Mouse (Mus musculus): ENCODE results near the gene Kmt2d.

The Kmt2d gene

DNA sequence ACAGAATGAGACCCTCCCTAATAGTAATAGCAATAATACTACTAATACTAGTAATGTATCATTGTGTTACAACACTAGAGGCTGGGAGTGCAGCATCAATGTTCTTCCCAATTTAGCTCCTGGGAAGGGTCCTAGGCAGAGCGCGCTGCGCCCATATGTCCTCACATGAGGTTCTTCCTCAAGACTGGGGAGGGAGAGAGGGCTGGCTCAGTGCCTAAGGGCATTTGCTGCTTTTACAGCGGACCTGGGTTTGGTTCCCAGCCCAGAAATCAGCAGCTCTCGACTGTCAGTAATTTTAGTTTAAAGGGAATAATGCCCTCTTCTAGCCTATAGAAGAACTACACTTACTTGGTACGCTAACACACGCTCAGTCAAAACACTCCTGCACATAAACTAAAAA, 16.5 kb upstream of the Kmt2d start:
- DNase-seq (ENCODE audit: low read depth, low spot score): no peak

DNA sequence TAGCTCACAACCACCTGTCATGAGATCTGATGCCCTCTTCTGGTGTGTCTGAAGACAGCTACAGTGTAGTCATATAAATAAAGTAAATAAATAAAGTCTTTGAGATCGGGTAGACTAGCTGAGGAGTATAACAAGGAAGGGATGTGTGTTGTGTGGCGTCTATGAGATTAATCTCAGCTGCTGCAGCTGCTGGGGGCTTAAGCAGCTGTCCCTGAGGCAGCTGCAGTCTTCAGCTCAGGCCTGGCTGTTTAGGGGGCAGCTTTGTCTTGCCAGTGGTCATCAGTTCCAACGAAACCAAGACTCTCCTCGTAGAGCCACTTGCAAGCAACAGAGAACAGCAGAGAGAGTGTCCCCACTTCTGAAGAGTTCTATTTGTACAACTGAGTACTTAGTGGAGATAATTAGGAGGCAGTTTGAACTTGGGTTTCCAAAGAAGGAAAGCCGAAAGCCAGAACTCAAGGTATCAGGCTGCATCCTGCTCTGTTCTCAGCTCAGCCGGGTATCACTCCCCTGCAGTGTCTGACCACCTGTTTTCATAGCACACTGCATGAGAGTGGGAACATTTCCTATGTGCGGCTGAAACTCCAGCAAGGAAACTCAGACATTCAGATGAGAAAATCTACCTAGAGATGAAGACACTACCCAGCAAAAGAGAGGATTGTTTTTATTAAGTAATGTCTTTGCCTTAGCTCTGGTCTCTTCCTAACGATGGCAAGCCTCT, 15.8 kb upstream of the Kmt2d start:
- DNase-seq (ENCODE audit: low read depth, low spot score): no peak

- DNase-seq (ENCODE audit: low read depth, low spot score): no peak
Measured at GRCm38 (mm10) chr15:98884106-98884505, 13.1 kb upstream of the Kmt2d start.

DNA sequence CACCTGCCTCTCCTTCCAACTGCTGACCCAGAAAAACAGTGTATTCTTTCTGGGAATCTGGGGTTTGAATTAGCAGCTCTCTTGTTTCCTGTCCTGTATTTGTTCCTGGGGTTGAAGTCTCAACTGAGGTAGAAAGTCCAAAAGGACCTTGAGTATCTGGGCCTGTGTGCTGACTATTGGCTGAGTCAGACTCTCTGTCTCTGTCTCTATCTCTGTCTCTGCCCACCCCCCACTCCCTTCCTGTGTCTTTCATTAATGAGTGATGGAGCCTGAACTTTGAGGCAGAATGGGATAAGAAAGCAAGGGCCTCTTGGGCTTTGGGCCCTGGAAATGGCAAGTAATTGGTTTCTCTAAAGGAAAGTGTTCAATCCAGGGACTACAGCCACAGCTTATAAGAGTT, 12.7 kb upstream of the Kmt2d start:
- DNase-seq (ENCODE audit: low read depth, low spot score): no peak

DNA sequence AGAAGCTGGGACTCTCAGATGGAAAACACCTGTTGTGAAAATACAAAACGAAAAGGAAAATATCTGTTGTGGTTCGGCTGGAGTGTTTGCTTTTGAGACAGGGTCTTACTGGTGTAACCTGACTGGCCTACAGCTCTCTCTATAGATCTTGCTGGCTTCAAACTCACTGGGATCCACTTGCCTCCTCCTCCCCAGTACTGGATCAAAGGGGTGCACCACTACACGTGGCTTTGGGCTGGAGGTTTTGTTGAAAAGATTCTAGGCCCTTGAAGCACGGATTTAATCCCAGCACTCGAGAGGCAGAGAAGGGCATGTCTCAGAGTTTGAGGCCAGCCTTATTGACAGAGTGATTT, 10.6 kb upstream of the Kmt2d start:
- no peak for DNase-seq (ENCODE audit: low read depth, low spot score)

- peak; percentile 97 for DNase-seq (ENCODE audit: low read depth, low spot score)
Measured at GRCm38 (mm10) chr15:98880978-98881655, 10.1 kb upstream of the Kmt2d start.

GRCm38 (mm10) chr15:98877331-98877730, 6.3 kb upstream of the Kmt2d start:
- peak; percentile 84 for DNase-seq (ENCODE audit: low read depth, low spot score)

DNA sequence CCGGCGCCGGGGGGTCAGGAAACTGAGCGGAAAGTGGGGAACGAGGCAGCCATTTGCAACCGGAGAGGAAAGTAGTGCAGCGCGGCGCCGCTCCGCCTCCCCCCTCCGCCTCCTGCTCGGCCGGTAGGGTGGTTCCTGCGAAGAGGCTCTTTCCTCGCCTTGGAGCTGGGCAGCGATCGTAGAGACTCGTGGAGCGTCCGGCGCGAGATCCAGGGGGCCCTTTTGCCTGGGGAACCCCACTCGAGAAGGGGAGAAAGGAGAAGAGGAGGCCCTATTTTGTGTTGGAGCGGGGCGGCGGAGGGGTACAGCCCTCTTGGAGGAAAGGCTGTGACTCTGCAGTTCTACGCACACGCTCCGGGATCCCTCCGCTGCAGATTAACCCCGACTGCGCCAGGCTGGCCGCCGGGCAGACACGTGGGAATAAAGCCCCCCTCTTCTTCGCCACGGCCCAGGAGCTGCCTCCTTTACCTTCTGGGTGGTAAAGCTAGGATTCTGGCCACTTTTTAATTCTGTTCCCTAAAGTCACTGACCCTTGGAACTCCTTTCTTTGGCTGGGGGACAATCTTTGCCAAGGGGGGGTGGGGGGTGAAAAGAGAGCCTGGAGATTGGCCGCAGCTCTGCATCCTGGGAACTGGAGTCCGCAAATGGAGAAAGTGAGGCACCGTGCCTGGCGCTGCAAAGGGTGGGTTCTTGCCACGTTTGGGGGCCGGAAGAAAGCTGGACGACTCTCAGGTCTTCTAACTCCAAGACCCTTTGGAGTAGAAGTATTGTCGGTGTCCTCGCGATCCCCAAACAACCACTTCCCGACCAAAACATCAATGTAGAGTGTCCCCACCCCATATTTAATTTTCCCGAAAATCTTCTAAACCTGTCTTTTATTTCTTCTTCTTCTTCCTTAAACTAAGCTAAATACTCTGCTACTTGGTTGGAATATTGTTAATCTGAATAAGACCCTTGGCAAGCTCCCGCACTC, 1.2 kb upstream of the Kmt2d start:
- DNase-seq (ENCODE audit: low read depth, low spot score): peak; percentile 96

DNA sequence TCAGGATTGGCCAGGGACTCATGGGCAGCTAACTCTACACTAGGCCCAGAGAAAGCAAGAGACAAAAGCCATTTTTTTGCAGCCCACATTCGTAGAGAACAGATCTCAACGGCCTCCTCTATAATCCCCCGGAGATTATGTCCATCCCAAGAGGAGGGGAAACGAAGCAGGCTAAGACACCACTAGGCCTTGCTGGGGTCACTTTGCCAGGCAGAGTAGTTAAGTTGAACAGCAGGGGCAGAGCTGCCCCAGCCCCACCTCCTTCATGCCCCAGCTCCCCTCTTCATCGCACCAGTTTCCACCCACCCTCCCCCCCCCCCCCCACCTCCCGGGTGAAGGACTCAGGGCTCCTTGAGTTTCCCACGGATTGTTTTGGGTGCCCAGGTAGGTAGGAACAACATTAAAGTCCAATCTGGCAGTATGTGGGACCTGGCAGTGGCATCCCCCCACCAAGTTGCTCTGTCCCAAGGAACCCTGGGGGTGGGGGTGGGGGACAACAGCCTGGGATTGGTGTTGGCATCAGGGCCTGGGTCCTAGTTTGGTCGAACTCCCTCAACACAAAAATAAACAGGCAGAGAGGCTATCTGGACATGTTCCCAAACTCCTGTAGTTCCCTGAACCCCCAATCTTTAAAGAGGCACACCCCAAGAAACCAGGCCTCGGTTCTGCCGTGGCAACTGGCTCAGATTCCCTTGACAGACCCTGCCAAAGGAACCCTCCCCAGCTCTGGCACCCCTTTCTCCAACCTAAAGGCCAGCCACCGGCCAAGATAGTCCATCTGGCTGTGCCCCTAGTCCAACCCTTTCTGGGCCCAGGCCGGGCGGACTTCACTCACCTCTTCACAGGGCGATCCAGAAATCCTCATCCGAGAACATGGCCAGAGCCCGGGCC, 580 bp downstream of the Kmt2d start:
- DNase-seq (ENCODE audit: low read depth, low spot score): no peak

DNA sequence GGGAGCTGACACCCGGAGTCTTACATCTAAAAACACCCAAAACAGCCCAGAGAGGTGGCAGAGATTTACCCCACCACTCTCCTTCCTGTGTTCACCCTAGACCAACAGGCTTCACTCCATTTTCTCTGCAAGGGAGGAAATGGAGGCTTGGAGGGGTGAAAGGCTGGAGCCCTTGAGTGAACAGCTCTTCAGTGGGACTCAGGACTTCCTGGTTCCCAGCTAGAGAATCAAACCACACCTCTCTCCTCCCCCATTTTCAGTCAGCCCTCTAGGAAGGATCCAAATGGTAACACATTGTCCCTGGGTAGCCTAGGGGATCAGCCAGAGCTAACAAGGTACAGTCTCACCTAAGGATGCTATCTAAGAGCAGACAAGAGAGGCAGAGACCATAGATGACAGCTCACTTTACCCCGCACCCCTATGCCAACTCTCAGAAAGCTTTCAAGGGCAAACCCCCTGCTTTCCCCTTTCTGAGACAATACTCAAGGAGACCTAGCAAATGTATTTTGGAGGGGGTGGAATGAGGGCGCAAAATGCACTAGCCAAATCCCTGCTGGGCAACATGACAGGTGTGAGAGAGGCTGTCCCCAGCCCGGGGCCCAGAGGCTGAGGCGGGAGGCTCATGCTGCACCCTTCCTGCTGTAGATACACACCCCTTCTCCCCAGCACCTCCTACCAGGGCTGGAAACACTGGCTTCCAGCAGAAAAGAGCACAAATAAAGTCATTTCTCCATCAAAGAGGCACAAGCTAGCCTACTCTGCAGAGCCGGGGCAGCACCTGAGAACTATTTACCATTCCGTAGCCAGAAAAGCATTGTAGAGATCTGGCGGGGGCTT, 1.4 kb downstream of the Kmt2d start:
- DNase-seq (ENCODE audit: low read depth, low spot score): no peak

DNA sequence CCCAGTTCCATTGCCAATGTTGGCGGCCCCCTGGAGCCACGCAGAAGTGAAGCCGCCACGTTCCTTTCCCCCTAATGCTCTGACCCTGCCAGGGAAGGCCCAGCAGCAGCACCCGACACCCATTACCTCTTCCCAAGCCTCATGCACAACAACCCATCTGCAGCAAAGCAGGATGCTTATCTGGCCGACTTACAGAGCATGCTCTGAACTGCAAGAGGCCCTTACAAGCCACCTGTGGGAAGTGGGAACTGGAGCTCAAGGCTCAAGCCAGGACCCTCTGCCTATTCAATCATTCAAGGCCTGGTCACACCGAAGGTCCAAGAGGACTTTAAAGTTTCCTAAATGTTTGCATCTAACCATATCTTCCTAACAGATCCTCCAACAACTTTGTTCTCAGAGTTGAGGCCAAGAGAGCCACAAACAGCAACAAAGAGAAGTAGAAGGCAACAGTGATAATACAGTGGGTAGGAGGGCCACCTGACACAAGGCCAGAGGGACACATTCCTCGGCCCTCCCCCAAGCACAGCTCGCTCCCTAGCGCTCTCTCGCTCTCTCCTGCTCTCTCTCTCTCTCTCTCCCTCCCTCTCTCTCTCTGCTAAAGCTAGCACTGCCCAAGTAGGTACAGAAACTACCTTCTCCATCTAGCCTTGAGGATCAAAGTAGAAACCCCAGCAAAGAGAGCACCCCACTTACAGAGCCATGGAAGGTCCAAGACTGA, 2.5 kb downstream of the Kmt2d start:
- DNase-seq (ENCODE audit: low read depth, low spot score): no peak

DNA sequence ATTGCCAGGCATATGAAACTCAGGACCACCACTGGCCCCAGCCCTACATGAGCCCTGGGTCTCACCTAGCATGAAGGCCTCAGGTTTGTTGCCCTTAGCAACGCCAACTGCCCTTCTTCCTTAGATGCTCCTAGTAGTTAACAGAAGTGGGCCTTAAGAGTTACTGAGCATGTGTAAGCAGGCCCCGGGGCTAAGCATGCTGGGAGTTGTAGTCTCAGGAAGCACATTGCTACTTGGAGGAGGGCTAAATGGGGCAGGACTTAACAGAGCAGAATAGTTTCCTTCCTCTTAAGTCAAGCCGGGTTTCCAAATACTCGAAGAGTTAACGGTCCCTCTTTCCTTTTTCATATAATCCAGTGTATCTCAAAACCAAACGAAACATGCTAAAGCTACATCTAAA, 3.7 kb downstream of the Kmt2d start:
- DNase-seq (ENCODE audit: low read depth, low spot score): no peak

DNA sequence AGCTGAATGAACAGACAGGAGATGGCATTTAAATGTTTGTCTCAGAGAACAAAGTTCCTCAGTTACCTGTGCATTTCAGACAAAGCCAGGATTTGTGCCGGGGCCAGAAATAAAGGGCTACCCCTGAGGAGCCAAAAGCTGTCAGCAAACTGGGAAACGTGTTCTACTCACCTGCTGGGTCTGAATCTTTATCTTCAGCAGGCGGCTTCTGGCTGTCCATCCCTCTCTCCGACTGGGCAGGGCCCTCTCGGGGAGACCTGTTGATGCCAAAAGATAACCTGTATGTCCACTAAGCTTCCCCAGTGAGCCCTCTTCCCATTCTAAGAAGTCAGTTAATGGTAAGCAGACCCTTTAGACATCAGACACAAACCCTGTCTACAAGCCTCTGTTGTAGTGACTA, 4.5 kb downstream of the Kmt2d start:
- DNase-seq (ENCODE audit: low read depth, low spot score): no peak

- no peak for DNase-seq (ENCODE audit: low read depth, low spot score)
Measured at GRCm38 (mm10) chr15:98865771-98866170, 5.2 kb downstream of the Kmt2d start.

- no peak for DNase-seq (ENCODE audit: low read depth, low spot score)
Measured at GRCm38 (mm10) chr15:98864951-98865350, 6.1 kb downstream of the Kmt2d start.

DNA sequence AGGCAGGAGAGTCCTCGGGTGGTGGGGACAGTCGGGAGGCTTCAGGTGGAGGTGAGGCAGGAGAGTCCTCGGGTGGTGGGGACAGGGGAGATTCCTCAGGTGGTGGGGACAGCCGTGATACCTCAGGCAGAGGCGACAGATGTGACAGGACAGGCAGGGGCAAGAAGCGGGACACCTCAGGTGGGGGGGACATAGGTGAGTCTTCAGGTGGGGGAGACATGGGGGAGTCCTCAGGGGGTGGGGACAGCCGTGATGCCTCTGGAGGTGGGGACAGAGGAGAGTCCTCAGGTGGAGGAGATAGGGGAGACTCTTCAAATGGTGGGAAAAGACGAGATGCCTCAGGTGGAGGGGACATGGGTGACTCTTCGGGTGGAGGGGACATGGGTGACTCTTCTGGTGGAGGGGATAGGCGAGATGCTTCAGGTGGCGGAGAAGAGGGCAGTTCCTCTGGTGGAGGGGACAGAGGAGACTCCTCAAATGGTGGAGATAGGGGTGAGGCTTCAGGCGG, 7.5 kb downstream of the Kmt2d start:
- no peak for DNase-seq (ENCODE audit: low read depth, low spot score)

- DNase-seq (ENCODE audit: low read depth, low spot score): no peak
Measured at GRCm38 (mm10) chr15:98861701-98862410, 9.1 kb downstream of the Kmt2d start.

- DNase-seq (ENCODE audit: low read depth, low spot score): no peak
Measured at GRCm38 (mm10) chr15:98860921-98861320, 10.1 kb downstream of the Kmt2d start.

Data from forelimb bud, embryonic 11.5 days (tissue).